Comparison of ENCODE assay signal across 8 mouse cellular contexts in the genomic region with DNA sequence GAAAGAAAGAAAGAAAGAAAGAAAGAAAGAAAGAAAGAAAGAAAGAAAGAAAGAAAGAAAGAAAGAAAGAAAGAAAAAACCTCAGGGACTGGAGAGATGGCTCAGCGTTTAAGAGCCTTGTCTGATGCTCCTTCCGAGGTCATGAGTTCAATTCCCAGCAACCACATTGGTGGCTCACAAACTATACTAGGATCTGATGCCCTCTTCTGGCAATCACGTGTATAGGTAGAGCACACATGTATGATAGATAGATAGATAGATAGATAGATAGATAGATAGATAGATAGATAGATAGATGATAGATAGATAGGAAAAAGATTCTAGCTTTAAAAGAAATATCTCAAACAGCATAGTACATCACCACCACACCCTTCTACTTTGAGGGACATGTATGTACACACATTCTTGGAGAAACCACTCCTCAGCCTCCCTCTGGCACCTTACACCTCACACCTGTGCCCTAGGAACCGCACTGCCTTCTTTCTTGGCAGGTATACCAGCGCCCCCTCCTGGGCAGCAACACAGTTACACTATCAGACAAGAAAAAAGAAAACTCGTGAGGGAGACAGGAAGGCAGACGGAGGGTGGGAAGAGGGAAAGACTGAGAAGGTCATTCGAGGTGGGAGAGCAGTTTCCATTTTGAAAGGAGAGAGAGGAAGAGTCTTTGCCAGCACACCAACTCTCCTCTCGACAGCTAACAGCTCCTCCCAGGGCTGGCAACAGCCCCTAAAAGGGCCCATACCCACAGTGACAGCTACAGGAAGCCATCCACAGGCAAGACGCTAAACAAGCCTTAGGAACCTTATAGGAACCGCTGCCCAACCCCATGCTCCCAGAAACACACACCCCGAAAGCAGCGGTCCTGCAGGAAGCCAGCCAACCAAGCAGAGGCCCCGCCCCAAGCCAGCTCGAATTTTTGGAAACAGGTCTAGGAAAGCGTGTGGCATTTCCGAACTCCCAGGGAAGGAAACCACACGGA.
DNase-seq lines count a peak whose midpoint lies in the region; ATAC-seq and TF ChIP-seq lines count a peak whose summit lies in the region.

No protein-coding gene starts in this region.

- H3K9me3 ChIP-seq in forebrain, embryonic 11.5 days (ENCODE audit: control insufficient read depth, low read length), result no peaks in the 10 kb centered on the region
- no peaks in the 10 kb centered on the region for H3K9me3 ChIP-seq in heart, postnatal 0 days (replicated peaks; ENCODE audit: control insufficient read depth, low read length)

- H3K4me1 ChIP-seq in forebrain, embryonic 11.5 days (replicated peaks; ENCODE audit: control insufficient read depth, insufficient read depth, low read length), result no peaks in the 10 kb centered on the region; the same call in 1 of the 2 replicates
- peaks cover 22% of the 10 kb centered on the region for H3K4me1 ChIP-seq in heart, postnatal 0 days (ENCODE audit: control insufficient read depth, insufficient read depth)

- H3K4me3 ChIP-seq in forebrain, embryonic 11.5 days (ENCODE audit: low read depth, low read length), result no peak overlapping the region
- peak overlapping the region; percentile 24 for H3K4me3 ChIP-seq in heart, postnatal 0 days (ENCODE audit: low read depth, low read length)

- TF ChIP-seq CTCF in heart, postnatal 0 days (IDR thresholded peaks at IDR 0.05; ENCODE audit: low read depth), result peak; percentile 80

- H3K9ac ChIP-seq in forebrain, embryonic 11.5 days (ENCODE audit: low read length), result no peak overlapping the region
- H3K9ac ChIP-seq in heart, postnatal 0 days (replicated peaks; ENCODE audit: low read depth, low read length), result no peak overlapping the region

- no peak overlapping the region for H3K27ac ChIP-seq in forebrain, embryonic 11.5 days (ENCODE audit: low read depth, low read length)
- no peak overlapping the region for H3K27ac ChIP-seq in heart, postnatal 0 days (ENCODE audit: low read depth)

- no peak for TF ChIP-seq EP300 in heart, postnatal 0 days (IDR thresholded peaks at IDR 0.05; ENCODE audit: low read depth)

- ATAC-seq in forebrain, embryonic 11.5 days (replicated peaks; ENCODE audit: low FRiP score), result no peak
- no peak for ATAC-seq in heart, postnatal 0 days (ENCODE audit: insufficient read depth, low read depth)
- ATAC-seq in megakaryocyte progenitor cell, adult 5-6 weeks (replicated peaks; ENCODE audit: poor library complexity), result peak; percentile 45

- 22% methylated on average over 18 of the region's 18 CpGs for WGBS in forebrain, embryonic 11.5 days
- 18% methylated on average over 18 of the region's 18 CpGs for WGBS in heart, postnatal 0 days

- peaks cover 28% of the 10 kb centered on the region for H3K27me3 ChIP-seq in forebrain, embryonic 11.5 days (ENCODE audit: control insufficient read depth, insufficient read depth, low read length)
- H3K27me3 ChIP-seq in heart, postnatal 0 days (ENCODE audit: control insufficient read depth, insufficient read depth, low read length), result peaks cover 12% of the 10 kb centered on the region; the same call in 1 of the 2 replicates

- no peak overlapping the region for H3K4me2 ChIP-seq in forebrain, embryonic 11.5 days (ENCODE audit: low read depth, low read length, severe bottlenecking)
- H3K4me2 ChIP-seq in heart, postnatal 0 days (ENCODE audit: low read depth, low read length), result peak overlapping the region; percentile 56

- peak; percentile 42 to 46 for DNase-seq in left cerebral cortex, adult 18-20 months (ENCODE audit: low spot score in 2 of 2)
- no peak for DNase-seq in left cerebral cortex, adult 11 months (ENCODE audit: low spot score)
- peak; percentile 81 for DNase-seq in R1 (ENCODE audit: low read depth, low spot score)
- DNase-seq in forebrain, embryonic 11.5 days (ENCODE audit: low spot score), result peak; percentile 67
- peak; percentile 57 for DNase-seq in heart, postnatal 0 days (ENCODE audit: low spot score)
- peak; percentile 71 to 79 for DNase-seq in kidney, postnatal 4 days
- DNase-seq in thymus, postnatal 25 days, result peak; percentile 58

- no peaks in the 10 kb centered on the region for H3K36me3 ChIP-seq in forebrain, embryonic 11.5 days (ENCODE audit: control insufficient read depth, insufficient read depth, low read length)
- no peaks in the 10 kb centered on the region for H3K36me3 ChIP-seq in heart, postnatal 0 days (replicated peaks; ENCODE audit: control insufficient read depth, insufficient read depth, low read length)
